Mouse (Mus musculus) embryo, embryonic 10.5 days (tissue): Measurements from ENCODE around the gene Chodl.

Experiments used
- DNase-seq: peaks from one replicate; pipeline ENCODE4 v3.0.0-alpha.2; 2015; ENCODE audit warnings: low spot score

The Chodl gene

DNA sequence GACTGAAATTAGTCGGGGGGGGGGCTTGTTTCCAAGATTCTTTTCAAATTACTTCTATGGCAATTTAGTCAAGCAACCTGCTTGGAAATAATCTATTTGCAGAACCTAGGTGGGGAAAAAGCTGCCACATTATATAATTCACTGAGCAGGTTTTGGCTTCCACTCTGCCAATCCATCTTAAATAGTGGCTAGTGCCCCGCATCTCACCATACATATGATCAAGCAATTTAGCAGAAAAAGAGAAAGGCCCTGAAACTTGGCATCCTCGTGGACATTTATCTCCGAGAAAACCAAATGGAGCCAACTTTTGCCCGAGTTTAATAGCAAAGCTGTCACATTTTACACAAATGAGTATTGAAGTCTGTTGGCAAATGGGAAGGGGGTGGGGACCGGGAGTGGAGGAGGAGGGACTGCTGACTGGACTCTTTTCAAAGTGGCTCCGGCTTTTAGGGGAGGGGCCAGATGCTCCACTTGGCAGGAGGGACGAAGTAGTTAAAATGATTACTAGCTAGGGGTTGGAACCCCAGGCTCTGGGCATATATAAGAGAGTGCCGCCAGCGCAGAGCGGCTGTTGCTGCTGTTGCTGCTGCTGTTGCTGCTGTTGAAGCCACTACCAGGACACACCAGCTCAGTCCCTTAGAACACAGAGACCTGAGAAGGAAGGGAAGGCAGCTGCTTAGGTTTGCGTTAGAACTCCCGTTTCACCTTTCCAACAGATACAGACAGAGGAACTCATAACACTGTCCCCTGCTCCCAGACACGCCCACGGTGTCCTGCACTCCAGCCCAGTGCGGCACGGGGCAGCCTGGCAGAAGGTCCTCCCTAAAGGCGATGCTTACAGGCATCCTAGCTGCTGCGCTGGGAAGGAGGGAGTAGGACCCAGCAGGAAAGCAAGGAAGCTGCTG lies at the start of gene Chodl:
Gene Chodl (plus strand): TSS at position 567 of the 905 bp plus-strand sequence.
- DNase-seq: peak; percentile 59

DNA sequence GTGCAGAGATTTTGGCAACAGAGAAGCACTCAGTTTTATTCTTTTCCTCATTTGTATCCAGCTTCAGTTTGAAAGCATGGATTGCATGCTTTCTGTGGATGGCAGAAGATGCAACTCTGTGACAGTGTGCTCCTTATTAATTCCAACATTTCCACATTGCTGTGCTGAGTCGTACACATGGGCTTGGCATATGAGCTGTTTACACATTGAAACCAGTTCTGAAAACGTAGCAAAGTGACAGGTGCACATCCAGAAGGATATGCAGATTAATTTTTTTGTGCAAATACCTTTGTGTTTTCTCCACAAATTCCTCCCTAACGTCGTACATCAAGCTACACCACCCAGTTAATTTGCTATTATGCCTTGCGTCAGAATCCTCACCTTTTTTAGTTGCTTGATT lies 8.1 kb upstream of the Chodl start:
- DNase-seq: no peak

DNA sequence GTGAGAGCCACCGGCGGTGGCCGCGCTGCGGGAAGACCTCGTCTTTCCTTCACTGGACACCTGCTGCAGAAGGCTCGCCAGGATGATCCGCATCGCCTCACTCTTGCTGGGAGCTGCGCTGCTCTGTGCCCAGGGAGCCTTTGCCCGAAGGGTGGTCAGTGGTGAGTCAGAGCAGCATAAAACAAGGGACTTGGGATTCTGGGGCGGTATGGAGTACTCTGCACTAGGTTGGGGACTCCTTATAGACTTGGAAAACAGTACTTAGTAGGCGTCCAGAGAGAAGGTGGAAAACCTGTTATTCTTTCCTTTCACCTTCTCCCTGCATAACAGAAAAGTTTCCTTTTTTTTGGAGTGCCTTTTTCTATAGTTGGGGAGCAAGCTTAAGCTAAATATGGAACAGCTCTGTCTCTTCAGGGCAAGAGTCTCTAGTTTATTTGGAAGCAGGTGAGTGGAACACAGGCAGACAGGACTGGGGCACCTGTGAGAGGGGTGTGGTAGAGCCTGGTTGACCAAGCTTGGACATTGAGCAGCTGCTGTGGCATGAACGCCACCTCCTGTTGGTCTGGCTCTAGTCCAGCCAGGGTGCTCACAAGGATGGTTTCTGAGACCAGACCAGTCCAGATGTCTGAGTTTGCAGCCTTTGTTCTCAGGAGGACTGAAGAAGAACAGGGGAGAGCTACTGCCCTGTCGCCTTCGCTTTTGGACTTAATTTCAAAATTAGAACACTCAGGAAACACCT lies 708 bp downstream of the Chodl start:
- peak; percentile 14 for DNase-seq

DNA sequence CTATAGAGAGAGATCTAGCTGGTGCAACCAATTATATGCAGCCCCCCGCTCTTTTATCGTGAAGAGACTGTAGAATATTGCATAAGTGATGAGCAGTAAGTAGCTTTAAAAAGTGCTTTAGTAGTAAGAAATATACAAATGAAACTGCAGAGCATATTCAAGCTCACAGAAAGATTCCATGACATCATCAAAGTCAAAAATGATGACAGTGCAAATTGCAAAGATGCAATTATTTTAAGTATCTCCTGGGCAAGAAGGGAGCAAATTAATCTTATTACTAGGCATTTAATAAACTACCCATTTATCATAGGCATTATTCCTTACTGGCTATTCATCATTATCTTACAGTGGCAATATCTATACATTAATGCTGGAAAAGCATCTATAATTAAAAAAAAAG lies 3.5 kb downstream of the Chodl start:
- no peak for DNase-seq

DNA sequence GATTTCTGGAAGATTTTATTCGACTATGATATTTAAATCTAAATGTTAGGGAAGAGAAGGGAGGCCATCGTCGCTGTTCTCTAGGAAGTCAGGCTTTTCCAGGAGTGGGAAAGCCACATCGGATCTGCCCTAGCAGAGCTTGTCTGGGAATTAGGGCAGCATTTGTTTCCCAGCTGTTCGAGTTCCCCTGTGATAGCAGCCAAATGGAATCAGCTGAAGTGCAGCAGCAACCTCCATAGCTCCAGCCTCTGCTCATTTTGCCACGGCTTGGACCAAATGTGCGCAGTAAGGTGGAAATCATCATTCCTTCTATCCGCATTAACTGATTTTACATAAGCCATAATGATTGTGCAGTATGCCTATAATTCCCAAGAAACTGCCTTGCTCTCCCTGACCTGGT lies 7.0 kb downstream of the Chodl start:
- no peak for DNase-seq

DNA sequence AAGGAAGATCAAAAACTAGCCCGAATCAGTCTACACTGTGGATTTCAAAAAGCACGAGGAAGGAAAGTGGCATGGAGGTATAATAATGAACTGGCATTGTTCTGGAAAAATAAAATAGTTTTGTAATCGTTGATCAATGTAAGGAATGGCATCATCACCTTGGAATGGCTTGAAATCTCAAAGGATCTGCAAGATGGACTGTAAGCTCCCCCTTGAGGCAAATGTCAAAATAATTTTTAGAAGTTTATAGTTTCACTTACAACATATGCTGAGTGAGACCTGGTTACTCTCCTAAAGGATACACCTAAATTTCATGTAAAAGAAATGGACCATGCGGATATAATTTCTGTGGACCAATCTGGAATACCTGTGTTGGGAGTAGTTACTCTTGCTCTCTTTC lies 19.6 kb downstream of the Chodl start:
- DNase-seq: peak; percentile 19

DNA sequence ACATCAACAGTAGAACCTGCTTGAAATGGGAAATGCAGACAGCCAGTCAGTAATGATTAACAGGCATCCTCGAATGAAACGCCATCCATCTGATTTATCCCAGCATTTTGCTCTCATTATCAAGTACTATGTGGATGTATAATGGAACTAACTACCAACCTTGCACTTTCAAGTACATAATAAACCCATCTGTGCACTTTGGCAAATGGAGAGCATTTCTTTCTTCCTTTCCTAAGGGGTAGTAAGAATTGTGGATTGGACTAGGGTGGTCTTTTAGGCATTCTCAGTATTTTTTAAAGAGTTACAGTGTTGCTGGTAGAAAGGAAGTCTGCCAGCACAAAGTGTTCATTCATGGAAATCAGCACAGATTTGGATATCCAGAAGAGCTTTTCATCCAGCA lies 26.7 kb downstream of the Chodl start:
- no peak for DNase-seq

DNA sequence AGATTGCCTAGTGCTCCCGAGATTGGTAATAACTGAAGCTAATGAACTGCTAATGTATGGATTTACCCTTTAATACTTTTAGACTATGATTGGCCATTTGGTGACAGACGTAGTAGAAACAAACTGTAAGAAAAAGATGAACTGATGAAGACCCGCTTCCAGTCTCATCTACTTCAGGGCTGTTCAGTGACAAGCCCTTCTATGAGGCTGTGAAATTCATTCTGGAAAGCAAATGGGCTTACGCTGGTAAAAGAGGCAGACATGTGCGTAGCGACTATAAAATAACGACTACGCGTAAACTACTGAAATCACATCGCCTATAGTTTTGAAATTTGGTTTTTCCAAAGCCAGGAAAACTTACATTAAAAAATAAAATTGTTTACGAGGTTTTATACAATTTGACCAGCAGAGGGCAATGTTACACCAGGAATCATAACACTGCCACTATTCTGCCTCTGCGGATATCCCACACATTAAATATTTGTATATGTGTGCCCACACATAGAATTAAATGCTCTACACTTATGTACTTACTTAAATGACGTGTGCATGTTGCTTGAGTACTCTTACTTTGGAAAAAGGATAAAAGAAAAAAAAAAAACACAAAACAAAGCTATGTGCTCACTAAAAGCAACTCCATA lies 38.5 kb downstream of the Chodl start:
- peak; percentile 69 for DNase-seq

DNA sequence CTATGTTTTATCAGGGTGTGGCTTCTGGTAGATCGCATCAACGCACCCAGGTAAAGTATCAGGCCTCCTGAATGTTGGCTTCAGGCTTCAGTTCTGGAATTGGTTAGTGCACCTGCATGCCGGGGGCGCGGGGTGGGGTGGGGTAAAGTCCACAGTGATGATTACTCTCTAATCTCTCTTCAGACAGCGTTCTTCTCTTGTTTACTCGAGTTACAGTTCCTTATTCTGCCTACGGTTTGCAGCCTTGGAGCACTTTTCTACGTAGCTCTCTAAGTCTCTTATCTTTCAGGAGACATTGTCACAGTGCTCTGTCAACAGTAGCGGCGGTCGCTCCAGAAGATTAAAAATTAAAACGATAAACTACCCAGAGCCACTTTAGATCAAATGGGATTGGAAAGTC lies 43.4 kb downstream of the Chodl start:
- DNase-seq: no peak

DNA sequence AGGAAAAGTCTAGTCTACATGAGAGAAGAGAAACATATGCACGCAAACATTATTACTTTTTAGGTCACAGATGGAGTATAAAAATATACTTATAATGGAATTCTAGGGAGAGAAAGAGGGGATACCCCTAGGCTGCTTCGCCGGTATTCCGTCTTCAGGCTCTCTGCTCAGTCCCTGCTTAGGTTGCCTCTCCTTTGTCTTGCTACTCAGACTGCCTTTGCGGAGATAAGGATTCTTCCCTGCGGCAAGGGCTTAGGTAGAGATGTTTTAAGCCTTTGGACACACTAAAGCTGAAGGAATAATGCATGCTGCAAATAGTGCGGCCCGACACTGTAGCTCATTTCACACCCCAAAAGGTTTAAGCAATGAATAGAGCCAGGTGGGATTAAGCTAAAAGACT lies 45.6 kb downstream of the Chodl start:
- DNase-seq: no peak
